Comparison of ENCODE assay signal across 13 mouse cellular contexts in the genomic region with DNA sequence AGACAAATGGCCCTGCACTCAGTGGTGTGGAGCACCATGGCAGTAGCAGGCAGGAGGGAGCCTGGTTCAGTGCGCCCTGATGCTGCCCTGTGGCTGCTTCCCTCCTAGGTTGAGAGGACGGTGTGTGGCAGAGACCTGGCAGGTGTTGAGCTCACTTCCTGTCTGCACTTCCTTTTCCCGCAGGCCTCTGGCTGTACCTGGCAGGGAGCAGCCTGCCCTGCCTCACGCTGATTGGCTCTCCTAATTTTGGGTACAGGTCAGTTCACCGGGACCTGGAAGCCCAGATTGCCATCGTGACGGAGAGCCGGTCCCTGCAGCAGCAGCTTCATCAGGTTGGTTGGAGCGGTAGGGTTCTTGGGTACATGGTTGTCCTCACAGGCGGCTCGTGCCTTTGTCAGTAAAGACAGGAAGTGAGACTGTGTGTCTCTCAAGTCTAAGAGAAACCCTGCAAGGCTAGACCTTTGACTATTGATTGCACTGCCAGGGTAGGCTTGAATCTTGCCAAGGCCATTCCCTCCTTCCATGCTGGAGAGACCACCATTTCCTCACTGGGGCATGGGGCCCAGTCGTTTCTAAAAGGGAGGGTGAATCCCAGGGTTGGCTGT. TPM values are rescaled to one million over a fixed set of nuclear protein-coding genes. Genes with fewer than 3 reads are reported as not detected.
A peak's percentile ranks its signal among the peaks of the same experiment; 100 is the strongest.
DNase-seq lines count a peak whose midpoint lies in the region; ATAC-seq lines count a peak whose summit lies in the region.
"Had no signal": no experiment of that assay in that cellular context is flagged by ENCODE, and none has a peak within 500 bp of the region (broad histone marks: within the 10 kb centered on the region; RNA-seq: fewer than 3 reads in every experiment).

No protein-coding gene starts in this region.

- no peak for ATAC-seq in limb, embryonic 13.5 days (ENCODE audit: low FRiP score, low read depth)
- peak; percentile 33; the same call in 1 of the 2 replicates for ATAC-seq in granulocyte monocyte progenitor cell, adult 5-6 weeks (replicated peaks; ENCODE audit: poor library complexity, severe bottlenecking)

- no peak overlapping the region for H3K9ac ChIP-seq in limb, embryonic 13.5 days
- H3K9ac ChIP-seq: embryonic facial prominence, embryonic 12.5 days; heart, embryonic 12.5 days had no signal

- no peaks in the 10 kb centered on the region for H3K27me3 ChIP-seq in limb, embryonic 13.5 days
- H3K27me3 ChIP-seq in limb, embryonic 10.5 days (ENCODE audit: low read depth, poor library complexity, severe bottlenecking), result no peaks in the 10 kb centered on the region
- no peaks in the 10 kb centered on the region for H3K27me3 ChIP-seq in midbrain, embryonic 10.5 days (ENCODE audit: low read depth, poor library complexity, severe bottlenecking)
- H3K27me3 ChIP-seq: embryonic facial prominence, embryonic 12.5 days; heart, embryonic 12.5 days had no signal

- DNase-seq in limb, embryonic 10.5 days (ENCODE audit: low spot score), result no peak
- DNase-seq in spleen, adult 18-20 months, result peak; percentile 40 to 52
- no peak for DNase-seq in adrenal gland, adult 18-20 months (ENCODE audit: low spot score in 2 of 2)
- DNase-seq in midbrain, embryonic 10.5 days (ENCODE audit: low spot score), result no peak
- DNase-seq in layer of hippocampus, postnatal 25 days (ENCODE audit: extremely low spot score in 1 of 2, low spot score in 1 of 2), result no peak
- DNase-seq: cerebellum, adult 9-10 months; kidney, postnatal 36 days; left cerebral cortex, postnatal 4 days; lung, adult 2 months had no signal

- H3K9me3 ChIP-seq in limb, embryonic 13.5 days, result 0 out of 2 replicates have a peak, but pooled peaks cover 6% of the 10 kb centered on the region
- no peaks in the 10 kb centered on the region for H3K9me3 ChIP-seq in limb, embryonic 10.5 days (replicated peaks)
- peaks cover 8% of the 10 kb centered on the region; the same call in 1 of the 2 replicates for H3K9me3 ChIP-seq in midbrain, embryonic 10.5 days (replicated peaks)
- H3K9me3 ChIP-seq: embryonic facial prominence, embryonic 12.5 days; heart, embryonic 12.5 days had no signal

- H3K36me3 ChIP-seq in limb, embryonic 13.5 days, result peaks cover 74% of the 10 kb centered on the region
- H3K36me3 ChIP-seq in limb, embryonic 10.5 days, result peaks cover 86% of the 10 kb centered on the region
- peaks cover 77% of the 10 kb centered on the region for H3K36me3 ChIP-seq in midbrain, embryonic 10.5 days

- no peak overlapping the region for H3K4me3 ChIP-seq in limb, embryonic 13.5 days
- H3K4me3 ChIP-seq in limb, embryonic 10.5 days, result no peak overlapping the region
- no peak overlapping the region for H3K4me3 ChIP-seq in midbrain, embryonic 10.5 days
- H3K4me3 ChIP-seq: embryonic facial prominence, embryonic 12.5 days; heart, embryonic 12.5 days had no signal

- H3K27ac ChIP-seq in limb, embryonic 13.5 days, result peak overlapping the region; percentile 39; the same call in 1 of the 2 replicates
- no peak overlapping the region for H3K27ac ChIP-seq in limb, embryonic 10.5 days
- no peak overlapping the region; the same call in 1 of the 2 replicates for H3K27ac ChIP-seq in midbrain, embryonic 10.5 days (replicated peaks)
- H3K27ac ChIP-seq: embryonic facial prominence, embryonic 12.5 days had no signal

- peaks cover 8% of the 10 kb centered on the region for H3K4me1 ChIP-seq in limb, embryonic 13.5 days
- H3K4me1 ChIP-seq in limb, embryonic 10.5 days, result peaks cover 40% of the 10 kb centered on the region
- H3K4me1 ChIP-seq in midbrain, embryonic 10.5 days, result peaks cover 38% of the 10 kb centered on the region

- no peak overlapping the region for H3K4me2 ChIP-seq in limb, embryonic 13.5 days (replicated peaks)
- H3K4me2 ChIP-seq: embryonic facial prominence, embryonic 12.5 days; heart, embryonic 12.5 days had no signal

- WGBS in limb, embryonic 13.5 days, result 81% methylated on average over 12 of the region's 12 CpGs
- 84% methylated on average over 12 of the region's 12 CpGs for WGBS in limb, embryonic 10.5 days
- WGBS in midbrain, embryonic 10.5 days, result 87% methylated on average over 12 of the region's 12 CpGs

RNA-seq across cellular contexts. Expression of gene Pgs1, which starts 28.4 kb away (rescaled TPM):
- polyA plus RNA-seq in limb, embryonic 13.5 days (2015; fragmentation: Nextera tagmentation; extraction: Ambion mirVana), result 34.4 and 35.7 TPM in 2 replicates
- 47.1 and 47.4 TPM in 2 replicates for polyA plus RNA-seq in limb, embryonic 10.5 days (2016; fragmentation: Nextera tagmentation; extraction: Ambion mirVana)
- 43.1 and 44.5 TPM in 2 replicates for total RNA-seq in granulocyte monocyte progenitor cell, adult 5-6 weeks (2014; fragmentation: Nextera tagmentation)
- total RNA-seq in granulocyte monocyte progenitor cell, adult 5-6 weeks (2017), result 18.8 and 23.3 TPM in 2 replicates
- total RNA-seq in adrenal gland, adult 18-20 months (2021), result 10 to 100 TPM; 47.8 to 65.5 TPM
- 45.0 and 46.3 TPM in 2 replicates for polyA plus RNA-seq in midbrain, embryonic 10.5 days (2016; fragmentation: Nextera tagmentation; extraction: Ambion mirVana)
- 10 to 100 TPM; 74.2 to 75.9 TPM for total RNA-seq in layer of hippocampus, postnatal 25 days (2021)

RNA-seq across cellular contexts. Expression of gene Socs3, which starts 44.6 kb away (rescaled TPM):
- 15.6 and 15.8 TPM in 2 replicates for polyA plus RNA-seq in limb, embryonic 13.5 days (2015; fragmentation: Nextera tagmentation; extraction: Ambion mirVana)
- polyA plus RNA-seq in limb, embryonic 10.5 days (2016; fragmentation: Nextera tagmentation; extraction: Ambion mirVana), result 11.2 and 13.2 TPM in 2 replicates
- total RNA-seq in granulocyte monocyte progenitor cell, adult 5-6 weeks (2014; fragmentation: Nextera tagmentation), result 0.41 TPM in 1 of 2 replicates, not detected in the other
- total RNA-seq in granulocyte monocyte progenitor cell, adult 5-6 weeks (2017), result 2.0 and 2.2 TPM in 2 replicates
- 1 to 10 TPM; 4.2 to 5.6 TPM for total RNA-seq in adrenal gland, adult 18-20 months (2021)
- 14.1 and 14.3 TPM in 2 replicates for polyA plus RNA-seq in midbrain, embryonic 10.5 days (2016; fragmentation: Nextera tagmentation; extraction: Ambion mirVana)
- total RNA-seq in layer of hippocampus, postnatal 25 days (2021), result 1 to 10 TPM; 1.3 to 1.8 TPM

Comparison
In these comparisons a context has a peak if more than half of its experiments do, and no peak if none do; other contexts are left out.
1. DNase-seq: peak in spleen, adult 18-20 months (2 of 2); none in limb, embryonic 10.5 days (single experiment), adrenal gland, adult 18-20 months (0 of 2), midbrain, embryonic 10.5 days (single experiment) and layer of hippocampus, postnatal 25 days (0 of 2).